Mouse (Mus musculus): Measurements from ENCODE around the gene Rfxank.
A peak's percentile ranks its signal among the peaks of the same experiment; 100 is the strongest.

The Rfxank gene

GRCm38 (mm10) chr8:70147678-70148607, 9.0 kb upstream of the Rfxank start:
- no peak for DNase-seq

DNA sequence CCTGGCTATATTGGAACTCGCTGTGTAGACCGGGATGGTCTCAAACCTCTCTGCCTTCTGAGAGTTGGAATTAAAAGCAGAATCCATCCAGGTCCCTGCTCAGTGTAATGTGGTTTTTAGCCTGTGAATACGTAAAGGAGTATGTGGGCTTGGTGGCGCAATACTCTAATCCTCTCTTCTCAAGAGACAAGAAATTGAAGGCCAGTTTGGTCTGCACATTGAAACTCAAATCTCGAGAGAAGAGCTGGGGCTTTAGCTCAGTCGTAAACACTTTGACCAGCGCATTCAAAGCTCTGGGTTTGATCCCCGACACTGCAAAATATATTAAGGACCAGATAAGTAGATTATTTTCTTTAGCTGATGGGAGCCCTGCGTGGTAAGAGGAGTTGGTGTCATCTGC, 1.0 kb upstream of the Rfxank start:
- DNase-seq = no peak

GRCm38 (mm10) chr8:70137890-70138289, 1.1 kb downstream of the Rfxank start:
- DNase-seq = no peak

DNA sequence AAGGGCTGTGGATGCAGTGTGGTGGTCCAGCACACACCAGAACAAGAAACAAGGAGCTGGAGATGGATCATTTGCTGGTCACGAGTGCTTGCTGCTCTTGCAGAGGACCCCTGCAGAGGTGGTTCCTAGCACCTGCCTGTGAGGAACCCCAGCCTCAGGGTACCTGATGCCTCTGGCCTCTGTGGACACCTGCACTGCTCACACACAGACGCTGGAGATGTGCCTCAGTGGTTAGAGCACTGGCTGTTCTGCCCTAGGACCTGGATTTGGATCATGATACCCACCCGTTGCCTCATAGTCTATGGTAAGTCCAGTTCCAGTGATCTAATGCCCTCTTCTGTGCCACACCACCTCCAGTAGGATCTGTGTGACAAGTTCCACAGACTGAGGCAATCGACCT, 2.4 kb downstream of the Rfxank start:
- DNase-seq = no peak

DNA sequence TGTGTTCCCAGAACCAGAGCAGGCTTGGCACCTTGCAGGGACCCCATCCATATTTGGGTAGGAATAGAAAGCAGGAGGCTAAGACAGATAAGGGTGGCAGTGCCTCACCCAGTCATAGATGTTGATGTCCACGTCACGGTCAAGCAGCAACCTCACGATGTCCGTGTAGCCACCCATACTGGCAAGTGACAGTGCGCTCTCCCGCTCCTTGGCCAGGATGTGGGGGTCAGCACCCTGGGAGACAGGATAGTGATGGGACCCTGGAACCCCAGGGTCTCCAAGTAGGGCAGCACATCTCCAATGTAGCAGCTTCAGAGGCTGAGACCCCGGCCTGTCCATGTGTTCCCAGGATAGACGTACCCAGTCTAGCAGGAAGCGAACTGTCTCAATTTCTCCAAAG, 4.0 kb downstream of the Rfxank start:
- DNase-seq = no peak

- DNase-seq = no peak
Measured at GRCm38 (mm10) chr8:70134086-70134485, 4.9 kb downstream of the Rfxank start.

- DNase-seq = peak; percentile 85 to 88
Measured at GRCm38 (mm10) chr8:70131166-70131883, 7.6 kb downstream of the Rfxank start, which contains the start of gene Nr2c2ap. Gene Nr2c2ap (plus strand): TSS chr8:70131333.

GRCm38 (mm10) chr8:70130066-70130465, 8.9 kb downstream of the Rfxank start:
- no peak for DNase-seq

DNA sequence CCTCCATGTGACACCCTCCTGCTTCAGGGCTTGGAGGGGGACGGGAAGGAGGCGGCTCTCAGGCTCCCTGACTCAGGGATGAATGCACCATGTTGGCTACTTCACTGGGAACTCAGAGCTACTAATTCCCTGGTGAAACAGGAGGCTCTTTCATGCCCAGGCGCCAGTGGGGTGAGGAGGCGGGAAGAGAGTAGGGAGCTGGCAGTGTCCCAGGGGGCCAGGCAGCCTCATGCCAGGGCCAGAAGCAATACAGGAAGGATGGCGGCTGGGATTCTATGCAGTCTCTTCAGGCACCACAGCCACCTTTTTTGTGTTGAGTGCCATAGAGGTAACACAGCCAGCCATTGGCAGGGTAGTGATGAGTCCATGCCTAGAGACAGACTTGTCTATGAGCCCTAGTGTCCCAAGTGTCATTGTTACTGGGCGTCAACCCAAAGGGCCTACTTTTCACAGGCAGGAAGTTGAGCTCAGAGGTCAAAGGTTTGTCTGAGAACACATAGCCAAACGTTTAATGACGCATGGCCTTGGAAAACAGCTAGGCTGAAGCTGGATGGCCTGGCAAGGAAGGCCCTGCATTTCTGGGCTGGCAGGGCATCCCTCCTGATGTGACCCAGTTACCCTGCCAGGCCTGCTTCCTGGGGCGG, 9.5 kb downstream of the Rfxank start:
- DNase-seq = peak; percentile 47

DNA sequence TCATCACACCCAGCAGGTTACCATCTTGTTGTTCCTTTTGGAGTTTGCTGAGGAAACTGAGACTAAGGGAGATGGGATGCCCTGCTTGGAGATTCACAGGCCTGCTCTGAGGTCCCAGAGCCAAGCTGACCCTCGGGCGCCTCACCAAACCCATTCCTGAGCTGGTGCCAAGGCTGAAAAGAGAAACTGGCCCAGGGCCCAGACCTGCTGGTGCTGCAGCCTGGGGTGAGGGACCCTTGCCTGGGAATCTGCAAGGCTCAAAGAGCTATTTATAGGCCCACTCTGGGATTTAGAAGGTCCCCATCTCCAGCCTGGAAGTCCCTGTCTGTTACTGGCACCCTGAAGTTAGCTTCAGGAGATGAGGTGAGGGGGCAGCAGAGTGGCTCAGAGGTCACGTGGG, 10.5 kb downstream of the Rfxank start:
- DNase-seq = peak in 1 of 2 experiments; percentile 28

DNA sequence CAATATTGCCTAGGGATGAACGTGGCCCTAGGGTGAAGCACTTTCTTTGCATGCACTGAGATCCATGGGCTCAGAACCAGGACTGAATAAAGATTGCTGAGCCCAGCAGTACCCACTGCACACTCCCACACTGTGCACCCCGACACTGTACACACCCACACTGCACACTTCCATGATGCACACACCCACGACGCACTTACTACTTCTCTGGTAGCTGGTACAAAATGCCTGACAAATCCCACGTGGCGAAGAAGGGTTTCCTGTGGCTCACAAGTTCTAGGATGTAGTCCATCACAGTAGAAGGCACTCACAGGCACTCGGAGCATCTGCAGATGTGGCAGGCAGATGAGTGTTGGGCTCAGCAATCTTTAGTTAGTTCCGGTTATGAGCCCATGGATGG, 14.0 kb downstream of the Rfxank start:
- DNase-seq = no peak

GRCm38 (mm10) chr8:70122863-70123262, 16.1 kb downstream of the Rfxank start:
- DNase-seq = peak in 1 of 2 experiments; percentile 33

DNA sequence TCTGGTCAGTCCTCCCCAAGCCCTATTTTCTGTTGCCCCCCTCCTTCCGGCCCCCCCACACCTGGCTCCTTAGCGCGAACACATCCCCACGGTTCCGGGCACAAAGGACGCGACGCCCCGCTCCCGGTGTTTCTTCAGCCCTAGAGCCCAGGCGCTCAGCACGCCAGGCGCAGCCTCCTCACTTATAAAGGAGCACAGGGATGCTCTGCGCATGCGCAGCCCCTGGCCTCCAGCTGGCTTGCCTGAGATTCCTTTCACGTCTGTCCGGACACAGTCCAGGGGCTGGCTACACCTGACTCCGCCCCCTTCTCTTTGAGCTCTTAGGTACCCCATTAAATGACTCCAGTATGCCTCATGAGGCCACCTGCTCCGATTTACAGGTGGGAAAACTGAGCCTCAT, 18.3 kb downstream of the Rfxank start, which contains the start of gene Ncan:
Ncan (minus strand) TSS at position 207 of the 400 bp plus-strand sequence.
- peak; percentile 88 to 90 for DNase-seq

DNA sequence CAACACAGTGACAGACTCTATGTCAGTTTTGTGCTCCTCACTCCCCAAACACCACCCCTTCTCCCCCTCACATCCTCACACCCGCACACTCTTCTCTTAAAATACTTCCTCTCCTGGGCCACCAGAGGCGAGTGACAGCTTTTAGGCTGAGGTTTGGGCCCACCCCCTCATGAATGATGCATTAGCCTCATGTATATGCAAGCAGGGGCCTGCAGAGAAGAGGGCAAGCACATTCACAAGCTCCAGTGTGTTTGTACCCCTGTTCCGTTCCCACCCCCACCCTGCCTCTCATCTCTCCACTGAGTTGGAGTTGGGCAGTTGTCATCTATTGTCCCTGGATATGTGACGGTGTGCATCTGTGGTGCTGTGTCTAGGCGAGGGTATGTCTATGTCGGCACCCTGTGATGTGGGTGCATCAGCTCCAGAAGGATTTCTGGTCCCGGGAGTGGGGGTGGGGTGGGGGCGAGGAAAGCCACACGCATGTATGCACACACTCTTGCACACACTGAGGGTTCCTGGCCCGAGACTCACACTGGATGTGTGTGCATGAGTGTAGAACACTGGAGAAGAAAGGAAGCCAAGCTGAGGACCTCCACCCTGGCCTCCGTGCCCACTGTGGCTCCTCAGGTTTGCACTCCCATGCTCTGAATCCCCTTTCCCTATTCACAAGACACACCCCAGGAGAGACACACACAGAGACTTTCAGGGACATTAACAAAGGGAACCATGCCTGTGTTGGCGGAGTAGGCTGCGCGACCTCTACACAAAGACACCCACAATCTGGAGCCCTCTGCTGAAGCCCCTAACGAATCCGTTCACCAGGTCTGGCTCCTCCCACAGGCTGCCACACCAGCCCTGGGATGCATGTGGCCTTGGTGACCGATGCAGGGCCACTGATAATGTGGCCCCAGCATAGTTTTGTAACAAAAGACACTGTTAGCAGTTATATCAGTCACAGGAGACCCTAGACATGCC, 19.9 kb downstream of the Rfxank start:
- DNase-seq = no peak

- DNase-seq = no peak
Measured at GRCm38 (mm10) chr8:70117611-70118010, 21.3 kb downstream of the Rfxank start.

- no peak for DNase-seq
Measured at GRCm38 (mm10) chr8:70114892-70115291, 24.1 kb downstream of the Rfxank start.

GRCm38 (mm10) chr8:70114488-70114887, 24.5 kb downstream of the Rfxank start:
- no peak for DNase-seq

- no peak for DNase-seq
Measured at GRCm38 (mm10) chr8:70112401-70113016, 26.4 kb downstream of the Rfxank start.

- DNase-seq = no peak
Measured at GRCm38 (mm10) chr8:70111192-70111795, 27.7 kb downstream of the Rfxank start.

DNA sequence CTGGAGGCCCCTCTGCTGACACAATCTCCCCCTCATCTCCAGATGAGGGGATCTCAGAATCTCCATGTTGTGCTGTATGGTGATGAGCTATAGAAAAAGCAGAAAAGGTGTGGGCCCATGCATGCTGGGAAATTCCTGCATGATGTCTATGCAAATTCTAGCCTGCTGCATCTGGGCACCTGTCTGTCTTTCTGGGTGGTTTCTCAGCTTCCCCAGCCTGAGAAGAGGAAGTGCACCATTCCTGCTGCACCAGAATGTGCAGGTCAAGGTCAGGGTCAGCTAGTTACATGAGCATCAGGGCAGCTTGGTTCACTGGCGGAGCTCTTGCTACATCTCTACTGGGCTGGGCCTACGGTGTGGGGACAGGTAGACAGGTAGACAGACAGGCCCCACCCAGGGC, 28.5 kb downstream of the Rfxank start:
- no peak for DNase-seq

DNA sequence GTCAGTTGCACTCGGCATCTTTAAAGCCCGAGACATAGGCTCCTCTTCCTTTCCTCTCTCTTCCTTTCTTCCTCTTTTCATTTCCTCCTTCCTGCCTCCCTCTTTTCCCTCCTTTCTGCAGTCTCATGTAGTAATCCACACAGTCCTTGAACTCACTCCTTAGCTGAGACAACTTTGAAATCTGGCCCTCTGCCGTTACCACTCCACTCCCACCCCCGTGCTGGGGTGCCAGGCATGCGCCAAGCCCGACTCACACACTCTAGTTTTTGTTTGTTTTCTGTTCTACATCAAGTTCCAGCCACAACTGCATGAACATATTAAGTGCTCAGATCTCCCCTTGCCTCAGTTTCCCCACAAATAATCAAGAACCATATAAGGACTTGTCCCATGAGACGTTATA, 34.0 kb downstream of the Rfxank start:
- no peak for DNase-seq

All from cerebellum, adult 18-20 months (tissue).